Mouse (Mus musculus) adrenal gland, postnatal 25 days (tissue): ENCODE results near the gene Tet3. TPM values are rescaled to one million over a fixed set of nuclear protein-coding genes. Genes with fewer than 3 reads are reported as not detected.

Source experiments
- DNase-seq: peaks from one replicate; pipeline ENCODE4 v3.0.0; 2021; ENCODE audit warnings: mixed read lengths
- total RNA-seq: library from RNA; stranded (reverse); gene quantifications from 2 replicates; pipeline ENCODE4 v1.2.3, GENCODE M21; 2021

Gene Tet3
- total RNA-seq, 1 experiment from 2014 or later, result 52.6 TPM

GRCm38 (mm10) chr6:83439781-83440180, 19.1 kb downstream of the Tet3 start:
- DNase-seq, result peak; percentile 37

GRCm38 (mm10) chr6:83439119-83439767, 19.6 kb downstream of the Tet3 start:
- DNase-seq, result no peak

- no peak for DNase-seq
Measured at GRCm38 (mm10) chr6:83438584-83438983, 20.3 kb downstream of the Tet3 start.

GRCm38 (mm10) chr6:83437802-83438201, 21.1 kb downstream of the Tet3 start:
- DNase-seq, result no peak

- no peak for DNase-seq
Measured at GRCm38 (mm10) chr6:83437225-83437624, 21.7 kb downstream of the Tet3 start.

- no peak for DNase-seq
Measured at GRCm38 (mm10) chr6:83436547-83436946, 22.3 kb downstream of the Tet3 start.

GRCm38 (mm10) chr6:83435174-83435573, 23.7 kb downstream of the Tet3 start:
- DNase-seq, result peak; percentile 82

- no peak for DNase-seq
Measured at GRCm38 (mm10) chr6:83433546-83433945, 25.3 kb downstream of the Tet3 start.

- no peak for DNase-seq
Measured at GRCm38 (mm10) chr6:83432966-83433365, 25.9 kb downstream of the Tet3 start.

GRCm38 (mm10) chr6:83427968-83428731, 30.7 kb downstream of the Tet3 start:
- peak; percentile 51 for DNase-seq

GRCm38 (mm10) chr6:83427512-83427911, 31.4 kb downstream of the Tet3 start:
- DNase-seq, result no peak

- no peak for DNase-seq
Measured at GRCm38 (mm10) chr6:83426576-83426975, 32.3 kb downstream of the Tet3 start.

- no peak for DNase-seq
Measured at GRCm38 (mm10) chr6:83424053-83424404, 34.9 kb downstream of the Tet3 start.

- no peak for DNase-seq
Measured at GRCm38 (mm10) chr6:83423400-83424052, 35.4 kb downstream of the Tet3 start.

- peak; percentile 72 for DNase-seq
Measured at GRCm38 (mm10) chr6:83421866-83422649, 36.8 kb downstream of the Tet3 start.

- no peak for DNase-seq
Measured at GRCm38 (mm10) chr6:83419516-83419915, 39.4 kb downstream of the Tet3 start.

- DNase-seq, result no peak
Measured at GRCm38 (mm10) chr6:83417531-83417930, 41.4 kb downstream of the Tet3 start.

- no peak for DNase-seq
Measured at GRCm38 (mm10) chr6:83417104-83417502, 41.8 kb downstream of the Tet3 start.

- no peak for DNase-seq
Measured at GRCm38 (mm10) chr6:83416261-83417103, 42.4 kb downstream of the Tet3 start.

GRCm38 (mm10) chr6:83415356-83415940, 43.4 kb downstream of the Tet3 start:
- DNase-seq, result no peak
